Mouse (Mus musculus) 3134 (cell line): ENCODE measurements around the gene Gstp2.
A peak's percentile ranks its signal among the peaks of the same experiment; 100 is the strongest.
"Not testable (repeated sequence)": the region's sequence is repeated elsewhere in the genome, so short reads cannot be mapped to it uniquely, and the experiment has no call there.

Source experiments
- DNase-seq: peaks from one replicate; pipeline ENCODE4 v3.0.0-alpha.2; 2011; ENCODE audit warnings: low spot score; ENCODE audit not compliant: insufficient read length; ENCODE audit errors: extremely low read depth

Gstp2 gene

DNA sequence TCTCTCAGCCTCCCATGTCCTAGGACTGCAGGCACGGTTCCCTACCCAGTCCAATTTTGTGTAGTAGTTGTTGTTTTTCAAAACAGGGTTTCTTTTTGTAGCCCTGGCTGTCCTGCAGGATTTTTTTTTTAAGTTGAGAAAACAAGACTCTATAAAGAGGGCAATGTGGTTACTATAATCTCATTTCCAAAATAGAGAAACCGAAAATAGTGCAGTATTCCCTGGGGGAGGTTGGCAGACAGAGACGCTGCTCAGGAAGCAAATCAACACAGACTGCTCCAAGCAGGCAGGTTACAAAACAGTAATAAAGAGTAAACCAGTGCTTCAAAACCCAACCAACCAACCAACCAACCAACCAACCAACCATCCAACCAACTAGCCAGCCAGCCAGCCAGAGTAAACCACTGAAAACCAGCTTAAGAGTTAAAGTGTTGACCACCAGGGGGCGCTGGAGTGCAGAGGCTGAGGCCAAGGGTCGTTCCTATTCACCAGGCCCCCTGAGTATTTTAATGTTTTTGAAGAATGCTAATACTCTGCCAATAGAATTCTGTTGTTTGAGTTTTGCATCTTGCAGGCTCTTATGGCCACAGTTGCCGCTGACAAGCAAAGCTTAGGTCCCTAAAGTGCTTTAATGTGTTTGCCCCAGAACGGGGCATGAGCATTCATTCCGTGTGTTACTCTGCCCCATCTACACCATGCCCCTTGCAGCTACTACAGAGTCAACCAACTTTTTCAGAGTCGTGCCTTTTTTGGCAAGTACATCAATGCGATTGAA lies 6.1 kb upstream of the Gstp2 start:
- DNase-seq = no peak

DNA sequence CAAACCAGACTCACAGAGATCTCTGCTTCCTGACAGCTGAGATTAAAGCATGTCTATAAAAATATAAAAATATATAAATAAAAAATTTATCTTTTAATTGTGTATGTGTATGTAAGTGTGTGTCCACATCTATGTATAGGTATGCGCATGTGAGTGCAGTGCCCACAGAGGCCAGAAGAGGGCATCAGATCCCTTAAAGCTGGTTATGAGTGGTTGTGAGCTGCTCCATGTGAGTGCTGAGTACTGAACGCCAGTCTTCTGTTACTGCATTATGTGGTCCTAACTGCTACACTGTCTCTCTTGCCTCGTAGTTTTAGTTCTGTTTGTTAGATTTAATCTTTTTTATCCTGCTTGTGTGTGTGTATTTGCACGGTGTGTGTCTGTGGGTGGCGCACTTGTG lies 5.2 kb upstream of the Gstp2 start:
- DNase-seq = no peak

GRCm38 (mm10) chr19:4049069-4049468 lies 3.2 kb upstream of the Gstp2 start:
- not testable (repeated sequence) for DNase-seq

DNA sequence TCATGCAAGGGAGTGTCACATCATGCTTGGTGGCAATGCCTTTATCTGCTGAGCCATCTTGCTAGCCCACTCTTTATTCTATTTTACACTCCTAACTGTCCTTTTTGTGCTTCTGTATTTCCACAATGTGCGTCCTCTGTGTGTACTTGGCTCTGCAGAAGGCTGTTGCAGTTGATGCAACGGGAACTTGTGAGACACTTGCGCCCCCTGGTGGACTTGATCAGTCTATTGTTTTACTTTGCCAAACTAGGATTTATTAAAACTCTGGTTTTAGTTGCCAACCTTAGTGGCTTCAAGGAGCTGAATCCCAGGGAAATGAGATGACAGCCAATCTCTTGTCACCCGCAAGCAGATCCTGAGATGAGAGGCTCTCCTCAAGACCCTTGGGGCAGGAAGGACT lies 2.0 kb upstream of the Gstp2 start:
- DNase-seq = peak; percentile 37

- no peak for DNase-seq
Observed at GRCm38 (mm10) chr19:4046866-4047254, 1.0 kb upstream of the Gstp2 start.

GRCm38 (mm10) chr19:4044109-4044508 lies 1.7 kb downstream of the Gstp2 start:
- DNase-seq = not testable (repeated sequence)

DNA sequence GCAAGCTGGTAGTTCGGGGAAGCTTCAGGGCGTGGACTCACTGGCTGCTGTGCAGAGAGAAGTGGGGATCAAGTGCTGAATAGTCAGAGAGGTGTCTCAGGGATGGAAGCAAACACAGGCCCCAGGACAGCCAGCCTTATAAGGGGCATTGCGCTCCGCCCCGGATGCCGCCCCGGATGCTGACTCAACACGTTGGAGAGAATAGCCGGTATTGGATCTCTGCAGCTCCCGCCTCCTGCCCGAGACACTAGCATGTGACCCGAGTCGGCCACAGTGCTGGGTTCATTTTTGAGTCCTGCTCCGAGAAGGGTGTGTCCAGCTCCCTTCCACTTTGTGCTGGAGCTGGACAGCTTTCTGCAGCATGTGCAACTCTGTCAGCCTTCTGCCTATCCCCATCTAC lies 3.7 kb downstream of the Gstp2 start:
- DNase-seq = no peak

GRCm38 (mm10) chr19:4041500-4041899 lies 4.3 kb downstream of the Gstp2 start:
- DNase-seq = not testable (repeated sequence)

DNA sequence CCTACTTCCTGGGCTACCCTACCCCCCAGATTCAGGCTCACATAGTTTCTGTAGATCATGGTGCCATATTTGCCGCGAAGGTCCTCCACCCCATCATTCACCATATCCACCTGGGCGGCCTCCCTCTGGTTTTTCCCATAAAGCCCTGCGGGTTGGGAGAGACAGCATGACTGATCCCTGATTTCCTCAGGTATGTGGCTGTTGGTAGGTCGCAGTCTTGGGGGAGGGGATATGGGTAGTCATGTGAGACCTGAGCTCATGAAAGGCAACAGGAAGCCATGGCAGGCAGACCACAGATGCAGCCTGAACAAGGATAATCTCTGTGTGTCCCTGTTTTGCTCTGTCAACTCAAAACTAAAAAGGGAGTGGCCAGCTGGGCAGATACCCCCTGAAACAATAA lies 4.9 kb downstream of the Gstp2 start:
- not testable (repeated sequence) for DNase-seq

DNA sequence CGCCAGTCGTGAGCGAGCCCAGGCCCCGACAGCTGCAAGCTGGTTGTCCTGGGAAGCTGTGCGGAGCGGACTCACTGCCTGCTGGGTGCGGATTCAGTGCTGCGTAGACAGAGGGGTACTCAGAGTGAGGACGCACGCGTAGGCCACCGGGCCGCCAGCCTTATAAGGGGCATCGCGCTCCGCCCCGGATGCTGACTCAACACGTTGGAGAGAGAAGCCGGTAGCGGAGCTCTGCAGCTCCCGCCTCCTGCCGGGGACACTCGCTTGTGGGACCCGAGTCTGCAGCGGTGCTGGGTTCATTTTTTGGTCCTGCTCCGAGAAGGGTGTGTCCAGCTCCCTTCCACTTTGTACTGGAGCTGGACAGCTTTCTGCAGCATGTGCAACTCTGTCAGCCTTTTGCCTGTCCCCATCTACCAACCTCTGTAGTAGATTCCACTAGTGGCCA lies 8.0 kb downstream of the Gstp2 start, which contains the start of gene Gstp1:
Gstp1 (minus strand) TSS at position 198 of the 445 bp plus-strand sequence.
- peak; percentile 93 for DNase-seq

DNA sequence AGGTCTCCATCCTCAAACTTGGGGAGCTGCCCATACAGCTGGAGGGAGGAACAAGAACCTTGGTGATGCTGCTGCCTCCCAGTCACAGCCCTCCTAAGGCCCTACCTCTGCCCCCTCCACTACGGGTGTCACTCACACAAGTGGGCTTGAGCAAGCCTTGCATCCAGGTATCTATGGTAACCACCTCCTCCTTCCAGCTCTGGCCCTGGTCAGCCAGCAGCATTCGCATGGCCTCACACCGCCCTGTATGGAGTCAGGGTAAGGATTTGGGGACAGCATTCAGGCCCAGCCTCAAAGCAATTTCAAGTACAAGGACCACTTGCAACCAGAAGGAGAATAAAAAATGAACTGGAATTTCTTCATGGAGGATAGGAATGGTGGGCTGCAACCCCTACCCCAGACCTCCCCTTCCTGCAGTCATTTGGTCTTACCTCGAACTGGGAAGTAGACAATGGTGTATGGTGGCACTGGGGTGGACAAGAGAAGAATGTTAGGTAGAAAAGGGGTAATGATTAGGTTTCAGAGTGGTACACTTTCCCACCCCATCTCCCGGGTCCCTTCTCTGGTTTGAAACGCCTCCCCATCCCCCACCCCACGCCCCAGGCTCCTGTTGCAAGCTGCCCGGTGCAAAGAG lies 8.6 kb downstream of the Gstp2 start:
- not testable (repeated sequence) for DNase-seq

DNA sequence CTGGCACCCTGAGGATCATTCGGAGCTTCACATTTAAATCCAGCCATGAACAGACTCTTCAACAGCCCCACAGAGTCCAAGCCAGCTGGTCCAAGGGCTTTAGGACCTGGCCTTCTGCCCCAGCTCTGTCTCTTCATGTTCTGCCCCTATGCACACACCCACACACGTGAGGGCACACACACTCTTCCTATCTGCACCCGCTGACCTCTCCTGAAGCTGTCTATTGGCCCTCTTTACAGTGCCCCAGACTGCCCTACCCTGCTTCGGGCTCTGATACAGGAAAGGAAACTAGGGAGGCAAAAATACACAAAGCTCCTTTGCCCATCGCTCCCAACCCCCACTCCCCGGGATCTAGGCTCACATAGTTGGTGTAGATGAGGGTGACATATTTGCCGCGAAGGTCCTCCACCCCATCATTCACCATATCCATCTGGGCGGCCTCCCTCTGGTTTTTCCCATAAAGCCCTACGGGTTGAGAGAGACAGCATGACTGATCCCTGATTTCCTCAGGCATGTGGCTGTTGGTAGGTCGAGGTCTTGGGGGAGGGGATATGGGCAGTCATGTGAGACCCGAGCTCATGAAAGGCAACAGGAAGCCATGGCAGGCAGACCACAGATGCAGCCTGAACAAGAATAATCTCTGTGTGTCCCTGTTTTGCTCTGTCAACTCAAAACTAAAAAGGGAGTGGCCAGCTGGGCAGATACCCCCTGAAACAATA lies 9.3 kb downstream of the Gstp2 start:
- no peak for DNase-seq

DNA sequence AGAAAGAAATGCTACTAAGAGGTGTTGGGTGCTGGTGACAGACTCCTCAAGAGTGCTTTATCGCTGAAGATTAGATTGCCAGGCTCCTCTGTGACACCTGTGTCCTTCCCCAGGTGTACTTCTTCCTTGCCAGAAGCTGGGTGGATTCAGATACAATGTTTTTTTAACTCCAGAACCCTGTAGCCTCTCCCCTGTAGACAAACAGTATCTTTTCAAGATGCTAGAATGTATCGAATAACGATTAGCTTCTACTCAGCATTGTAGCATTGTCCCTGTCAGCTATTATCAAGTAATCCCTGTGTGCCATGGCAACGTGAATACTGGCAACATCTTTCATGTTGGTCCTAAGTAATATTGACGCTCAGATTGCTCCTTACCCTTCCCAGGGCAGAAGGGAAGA lies 12.1 kb downstream of the Gstp2 start:
- DNase-seq = no peak

DNA sequence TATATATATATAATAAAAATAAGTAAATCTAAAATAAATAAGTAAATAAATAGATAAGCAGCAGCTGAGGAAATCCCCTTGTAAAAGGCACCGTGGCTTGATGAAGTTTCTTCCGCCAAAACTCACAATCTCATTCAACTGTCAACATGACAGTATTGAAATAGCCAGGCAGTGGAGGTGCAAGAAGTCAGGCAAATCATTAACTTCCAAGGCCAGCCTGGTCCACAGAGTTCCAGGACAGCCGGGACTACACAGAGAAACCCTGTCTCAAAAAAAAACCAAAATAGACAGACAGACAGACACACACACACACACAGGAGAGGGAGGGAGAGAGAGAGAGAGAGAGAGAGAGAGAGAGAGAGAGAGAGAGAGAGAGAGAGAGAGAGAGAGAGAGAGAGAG lies 12.5 kb downstream of the Gstp2 start:
- no peak for DNase-seq

- no peak for DNase-seq
Observed at GRCm38 (mm10) chr19:4032668-4033067, 13.2 kb downstream of the Gstp2 start.

DNA sequence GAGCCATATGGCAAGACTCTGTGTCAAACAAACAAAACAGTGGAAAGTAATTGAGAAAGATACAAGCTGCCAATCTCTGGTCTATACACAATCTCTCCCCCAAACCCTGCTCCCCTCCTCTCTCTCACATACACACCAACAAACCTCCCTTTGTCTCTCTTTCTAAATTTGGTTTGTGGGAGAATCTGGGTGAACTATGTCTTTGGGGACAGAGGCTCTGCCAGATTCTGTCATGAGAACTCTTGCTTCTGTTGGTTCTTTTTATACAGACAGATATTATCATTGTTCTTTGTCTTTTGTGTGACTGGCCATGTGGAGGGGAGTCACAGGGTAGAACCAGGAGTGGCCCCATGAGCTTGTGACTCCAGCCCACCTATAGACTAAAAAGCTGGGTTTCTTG lies 18.2 kb downstream of the Gstp2 start:
- no peak for DNase-seq

- no peak for DNase-seq
Observed at GRCm38 (mm10) chr19:4023185-4023584, 22.6 kb downstream of the Gstp2 start.

DNA sequence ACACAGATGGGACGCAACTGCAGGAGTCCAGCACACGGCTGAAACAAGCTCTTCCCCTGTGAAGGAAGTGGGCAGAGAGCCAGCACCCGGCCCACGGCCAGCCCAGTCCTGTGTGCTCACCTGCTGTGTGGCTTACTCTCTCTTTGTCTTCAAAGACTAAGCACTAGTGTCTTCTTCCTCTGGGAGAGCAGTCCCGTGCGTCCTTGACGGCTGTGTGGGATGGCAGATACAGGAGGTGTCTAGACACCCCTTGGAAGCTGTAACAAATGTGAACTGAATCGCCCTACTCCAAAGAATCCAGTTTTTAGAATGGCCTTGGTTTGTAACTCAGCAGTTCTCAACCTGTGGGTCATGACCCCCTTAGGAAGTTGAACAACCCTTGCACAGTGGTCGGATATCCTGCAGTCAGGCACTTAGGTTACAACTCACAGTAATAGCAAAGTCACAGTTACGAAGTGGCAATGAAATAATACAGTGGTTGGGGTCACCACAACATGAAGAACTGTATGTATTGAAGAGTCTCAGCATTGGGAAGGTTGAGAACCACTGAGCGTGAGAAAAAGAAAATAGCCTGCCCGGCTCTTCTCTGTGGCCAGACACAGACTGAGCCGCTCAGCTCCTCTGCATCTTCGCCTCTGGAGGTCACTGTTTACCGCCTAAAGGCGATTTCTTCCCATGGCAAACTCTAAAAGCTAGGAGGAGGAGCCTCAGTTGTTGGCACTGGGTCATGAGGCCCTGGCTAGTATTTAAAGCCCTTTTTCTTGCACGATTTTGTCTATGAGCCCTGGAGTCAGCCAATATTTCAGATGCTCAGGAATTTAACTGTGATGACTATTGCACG lies 26.9 kb downstream of the Gstp2 start:
- peak; percentile 56 for DNase-seq

- no peak for DNase-seq
Observed at GRCm38 (mm10) chr19:4017921-4018587, 27.8 kb downstream of the Gstp2 start.

DNA sequence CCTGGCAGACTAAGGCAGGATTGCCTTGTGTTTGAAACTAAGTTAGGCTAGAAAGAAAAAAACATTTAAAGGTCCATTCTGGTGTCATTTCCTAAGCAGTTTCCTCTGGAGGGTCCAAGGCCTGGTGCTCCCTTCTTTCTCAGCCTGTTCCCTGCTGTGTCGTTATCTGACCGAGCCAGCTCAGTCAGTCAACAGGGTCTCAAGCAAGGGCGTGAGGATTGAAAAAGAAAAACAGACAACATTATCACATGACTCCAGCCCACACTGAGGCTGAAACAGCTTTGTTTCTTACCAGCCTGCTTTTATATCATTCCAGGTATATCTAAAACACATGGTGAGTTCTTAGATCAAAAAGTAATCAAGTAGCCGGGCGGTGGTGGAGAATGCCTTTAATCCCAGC lies 30.2 kb downstream of the Gstp2 start:
- no peak for DNase-seq
